Mouse (Mus musculus) MN1 (cell line): Measurements from ENCODE around the gene Vapa.

Experiments used
- DNase-seq: peaks from one replicate; pipeline ENCODE4 v3.0.0-alpha.2; 2016; ENCODE audit warnings: low spot score

Vapa gene

GRCm38 (mm10) chr17:65625563-65625962, 12.2 kb upstream of the Vapa start:
- DNase-seq = no peak

- no peak for DNase-seq
These were observed 9.8 kb upstream of the Vapa start for GRCm38 (mm10) chr17:65623130-65623529.

- DNase-seq = no peak
These were observed 5.1 kb upstream of the Vapa start for GRCm38 (mm10) chr17:65618431-65618830.

- DNase-seq = no peak
These were observed 2.3 kb upstream of the Vapa start for GRCm38 (mm10) chr17:65615678-65616077.

GRCm38 (mm10) chr17:65614431-65614830, 1.1 kb upstream of the Vapa start:
- no peak for DNase-seq

GRCm38 (mm10) chr17:65613142-65613462, 253 bp downstream of the Vapa start:
- no peak for DNase-seq

- DNase-seq = peak; percentile 70
These were observed 789 bp downstream of the Vapa start for GRCm38 (mm10) chr17:65612391-65613141.

GRCm38 (mm10) chr17:65611721-65612120, 1.6 kb downstream of the Vapa start:
- no peak for DNase-seq

GRCm38 (mm10) chr17:65608743-65609142, 4.6 kb downstream of the Vapa start:
- DNase-seq = peak; percentile 84

- no peak for DNase-seq
These were observed 5.1 kb downstream of the Vapa start for GRCm38 (mm10) chr17:65608312-65608687.

GRCm38 (mm10) chr17:65607574-65608311, 5.6 kb downstream of the Vapa start:
- DNase-seq = no peak

GRCm38 (mm10) chr17:65606014-65606413, 7.3 kb downstream of the Vapa start:
- no peak for DNase-seq

GRCm38 (mm10) chr17:65604892-65605291, 8.5 kb downstream of the Vapa start:
- no peak for DNase-seq

GRCm38 (mm10) chr17:65604315-65604714, 9.0 kb downstream of the Vapa start:
- no peak for DNase-seq

GRCm38 (mm10) chr17:65597857-65598486, 15.4 kb downstream of the Vapa start:
- DNase-seq = no peak

- DNase-seq = no peak
These were observed 18.7 kb downstream of the Vapa start for GRCm38 (mm10) chr17:65594687-65595086.

- DNase-seq = no peak
These were observed 26.5 kb downstream of the Vapa start for GRCm38 (mm10) chr17:65586892-65587291.

- no peak for DNase-seq
These were observed 31.9 kb downstream of the Vapa start for GRCm38 (mm10) chr17:65581440-65581839.

GRCm38 (mm10) chr17:65579766-65580165, 33.6 kb downstream of the Vapa start:
- no peak for DNase-seq

GRCm38 (mm10) chr17:65575339-65575738, 38.0 kb downstream of the Vapa start:
- peak; percentile 58 for DNase-seq

- DNase-seq = no peak
These were observed 38.5 kb downstream of the Vapa start for GRCm38 (mm10) chr17:65574850-65575249.

- DNase-seq = no peak
These were observed 41.5 kb downstream of the Vapa start for GRCm38 (mm10) chr17:65571866-65572265.

GRCm38 (mm10) chr17:65571466-65571865, 41.9 kb downstream of the Vapa start:
- DNase-seq = no peak
